Mouse (Mus musculus): Measurements from ENCODE around the gene Foxd2. TPM values are rescaled to one million over a fixed set of nuclear protein-coding genes. Genes with fewer than 3 reads are reported as not detected.

Foxd2 gene
- polyA plus RNA-seq, 1 experiment from 2014 or later = 2.5 TPM

GRCm38 (mm10) chr4:114903422-114903782, 5.3 kb downstream of the Foxd2 start:
- H3K27me3 ChIP-seq (ENCODE audit: insufficient read depth, low read length) = peaks cover 75% of the 10 kb centered on the region
- peak overlapping the region; percentile 79 for H3K4me2 ChIP-seq (replicated peaks; ENCODE audit: low read depth, low read length)
- peaks cover 18% of the 10 kb centered on the region; the same call in 1 of the 2 replicates for H3K4me1 ChIP-seq (ENCODE audit: insufficient read depth, low read length)
- WGBS = 23% methylated on average over 11 of the region's 11 CpGs
- no peaks in the 10 kb centered on the region for H3K9me3 ChIP-seq (ENCODE audit: low read length)
- peak overlapping the region; percentile 41 for H3K4me3 ChIP-seq (ENCODE audit: low read length)
- no peaks in the 10 kb centered on the region for H3K36me3 ChIP-seq (ENCODE audit: insufficient read depth, low read length)
- 0 out of 2 replicates have a peak overlapping the region, but pooled peaks have one; percentile 57 for H3K27ac ChIP-seq (ENCODE audit: low read length)
- H3K9ac ChIP-seq (replicated peaks; ENCODE audit: low read length) = 0 out of 2 replicates have a peak overlapping the region, but pooled peaks have one; percentile 48
- ATAC-seq (ENCODE audit: low FRiP score, low TSS enrichment) = no peak

GRCm38 (mm10) chr4:114902641-114903421, 5.8 kb downstream of the Foxd2 start:
- peak overlapping the region; percentile 48 for H3K9ac ChIP-seq (replicated peaks; ENCODE audit: low read length)
- peak overlapping the region; percentile 41 for H3K4me3 ChIP-seq (ENCODE audit: low read length)
- H3K36me3 ChIP-seq (ENCODE audit: insufficient read depth, low read length) = no peaks in the 10 kb centered on the region
- H3K27ac ChIP-seq (ENCODE audit: low read length) = peak overlapping the region; percentile 57
- no peak for ATAC-seq (ENCODE audit: low FRiP score, low TSS enrichment)
- H3K9me3 ChIP-seq (ENCODE audit: low read length) = no peaks in the 10 kb centered on the region
- H3K27me3 ChIP-seq (ENCODE audit: insufficient read depth, low read length) = peaks cover 73% of the 10 kb centered on the region
- 6% methylated on average over 39 of the region's 39 CpGs for WGBS
- H3K4me2 ChIP-seq (replicated peaks; ENCODE audit: low read depth, low read length) = peak overlapping the region; percentile 79
- H3K4me1 ChIP-seq (ENCODE audit: insufficient read depth, low read length) = peaks cover 15% of the 10 kb centered on the region; the same call in 1 of the 2 replicates

- H3K9ac ChIP-seq (replicated peaks; ENCODE audit: low read length) = peak overlapping the region; percentile 48
- ATAC-seq (ENCODE audit: low FRiP score, low TSS enrichment) = peak; percentile 66
- no peaks in the 10 kb centered on the region for H3K9me3 ChIP-seq (ENCODE audit: low read length)
- H3K4me3 ChIP-seq (ENCODE audit: low read length) = peak overlapping the region; percentile 41
- H3K4me2 ChIP-seq (replicated peaks; ENCODE audit: low read depth, low read length) = peak overlapping the region; percentile 79
- no peak overlapping the region for H3K27ac ChIP-seq (ENCODE audit: low read length)
- WGBS = under 1% methylated on average over 41 of the region's 42 CpGs
- H3K36me3 ChIP-seq (ENCODE audit: insufficient read depth, low read length) = no peaks in the 10 kb centered on the region
- 0 out of 2 replicates have a peak, but pooled peaks cover 13% of the 10 kb centered on the region for H3K4me1 ChIP-seq (ENCODE audit: insufficient read depth, low read length)
- peaks cover 68% of the 10 kb centered on the region for H3K27me3 ChIP-seq (ENCODE audit: insufficient read depth, low read length)
Measured at GRCm38 (mm10) chr4:114901643-114902351, 6.9 kb downstream of the Foxd2 start.

GRCm38 (mm10) chr4:114900866-114901642, 7.6 kb downstream of the Foxd2 start:
- no peaks in the 10 kb centered on the region for H3K36me3 ChIP-seq (ENCODE audit: insufficient read depth, low read length)
- no peak for ATAC-seq (ENCODE audit: low FRiP score, low TSS enrichment)
- 0 out of 2 replicates have a peak, but pooled peaks cover 13% of the 10 kb centered on the region for H3K4me1 ChIP-seq (ENCODE audit: insufficient read depth, low read length)
- H3K4me3 ChIP-seq (ENCODE audit: low read length) = peak overlapping the region; percentile 41
- H3K4me2 ChIP-seq (replicated peaks; ENCODE audit: low read depth, low read length) = peak overlapping the region; percentile 79
- no peak overlapping the region for H3K27ac ChIP-seq (ENCODE audit: low read length)
- peak overlapping the region; percentile 48 for H3K9ac ChIP-seq (replicated peaks; ENCODE audit: low read length)
- WGBS = 12% methylated on average over 33 of the region's 33 CpGs
- peaks cover 65% of the 10 kb centered on the region for H3K27me3 ChIP-seq (ENCODE audit: insufficient read depth, low read length)
- no peaks in the 10 kb centered on the region for H3K9me3 ChIP-seq (ENCODE audit: low read length)

GRCm38 (mm10) chr4:114899885-114900284, 8.8 kb downstream of the Foxd2 start:
- 32% methylated on average over 3 of the region's 3 CpGs for WGBS
- H3K4me1 ChIP-seq (ENCODE audit: insufficient read depth, low read length) = 0 out of 2 replicates have a peak, but pooled peaks cover 13% of the 10 kb centered on the region
- no peaks in the 10 kb centered on the region for H3K36me3 ChIP-seq (ENCODE audit: insufficient read depth, low read length)
- no peak overlapping the region for H3K9ac ChIP-seq (replicated peaks; ENCODE audit: low read length)
- H3K27ac ChIP-seq (ENCODE audit: low read length) = no peak overlapping the region
- ATAC-seq (ENCODE audit: low FRiP score, low TSS enrichment) = no peak
- no peak overlapping the region for H3K4me3 ChIP-seq (ENCODE audit: low read length)
- peaks cover 53% of the 10 kb centered on the region for H3K27me3 ChIP-seq (ENCODE audit: insufficient read depth, low read length)
- H3K9me3 ChIP-seq (ENCODE audit: low read length) = no peaks in the 10 kb centered on the region
- H3K4me2 ChIP-seq (replicated peaks; ENCODE audit: low read depth, low read length) = no peak overlapping the region

GRCm38 (mm10) chr4:114897853-114898252, 10.8 kb downstream of the Foxd2 start:
- H3K4me1 ChIP-seq (ENCODE audit: insufficient read depth, low read length) = 0 out of 2 replicates have a peak, but pooled peaks cover 10% of the 10 kb centered on the region
- peaks cover 36% of the 10 kb centered on the region for H3K27me3 ChIP-seq (ENCODE audit: insufficient read depth, low read length)

GRCm38 (mm10) chr4:114882232-114882631, 26.4 kb downstream of the Foxd2 start:
- peaks cover 2% of the 10 kb centered on the region; the same call in 1 of the 2 replicates for H3K4me1 ChIP-seq (ENCODE audit: insufficient read depth, low read length)
- no peak overlapping the region for H3K27ac ChIP-seq (ENCODE audit: low read length)
- no peaks in the 10 kb centered on the region for H3K9me3 ChIP-seq (ENCODE audit: low read length)
- no peak overlapping the region for H3K4me3 ChIP-seq (ENCODE audit: low read length)
- H3K9ac ChIP-seq (replicated peaks; ENCODE audit: low read length) = no peak overlapping the region
- no peaks in the 10 kb centered on the region for H3K36me3 ChIP-seq (ENCODE audit: insufficient read depth, low read length)
- no peak for ATAC-seq (ENCODE audit: low FRiP score, low TSS enrichment)
- no peak overlapping the region for H3K4me2 ChIP-seq (replicated peaks; ENCODE audit: low read depth, low read length)
- 88% methylated on average over 1 of the region's 1 CpGs for WGBS
- H3K27me3 ChIP-seq (ENCODE audit: insufficient read depth, low read length) = no peaks in the 10 kb centered on the region

More at GRCm38 (mm10) chr4:114897853-114898252, 10.8 kb downstream of the Foxd2 start:
- 10% methylated on average over 4 of the region's 4 CpGs for WGBS
- Histone ChIP-seq H3K9me3 (ENCODE audit: low read length) (no peaks in the 10 kb centered on the region), H3K27ac (ENCODE audit: low read length) (no peak overlapping the region), H3K4me3 (ENCODE audit: low read length) (no peak overlapping the region), H3K9ac (replicated peaks; ENCODE audit: low read length) (no peak overlapping the region), H3K36me3 (ENCODE audit: insufficient read depth, low read length) (no peaks in the 10 kb centered on the region), H3K4me2 (replicated peaks; ENCODE audit: low read depth, low read length) (no peak overlapping the region)
- no peak for ATAC-seq (ENCODE audit: low FRiP score, low TSS enrichment)

GRCm38 (mm10) chr4:114876441-114876972, 32.2 kb downstream of the Foxd2 start:
- WGBS = 36% methylated on average over 8 of the region's 8 CpGs
- peak; percentile 51; the same call in 1 of the 2 replicates for ATAC-seq (ENCODE audit: low FRiP score, low TSS enrichment)

More at GRCm38 (mm10) chr4:114876441-114876972, 32.2 kb downstream of the Foxd2 start:
- no peaks in the 10 kb centered on the region for H3K4me1 ChIP-seq (ENCODE audit: insufficient read depth, low read length)
- no peak overlapping the region for H3K4me3 ChIP-seq (ENCODE audit: low read length)
- no peak overlapping the region for H3K9ac ChIP-seq (replicated peaks; ENCODE audit: low read length)
- no peaks in the 10 kb centered on the region for H3K9me3 ChIP-seq (ENCODE audit: low read length)
- H3K36me3 ChIP-seq (ENCODE audit: insufficient read depth, low read length) = no peaks in the 10 kb centered on the region
- no peak overlapping the region for H3K4me2 ChIP-seq (replicated peaks; ENCODE audit: low read depth, low read length)
- H3K27me3 ChIP-seq (ENCODE audit: insufficient read depth, low read length) = no peaks in the 10 kb centered on the region
- no peak overlapping the region for H3K27ac ChIP-seq (ENCODE audit: low read length)
